Mouse (Mus musculus): ENCODE data around the gene Obsl1.

DNA sequence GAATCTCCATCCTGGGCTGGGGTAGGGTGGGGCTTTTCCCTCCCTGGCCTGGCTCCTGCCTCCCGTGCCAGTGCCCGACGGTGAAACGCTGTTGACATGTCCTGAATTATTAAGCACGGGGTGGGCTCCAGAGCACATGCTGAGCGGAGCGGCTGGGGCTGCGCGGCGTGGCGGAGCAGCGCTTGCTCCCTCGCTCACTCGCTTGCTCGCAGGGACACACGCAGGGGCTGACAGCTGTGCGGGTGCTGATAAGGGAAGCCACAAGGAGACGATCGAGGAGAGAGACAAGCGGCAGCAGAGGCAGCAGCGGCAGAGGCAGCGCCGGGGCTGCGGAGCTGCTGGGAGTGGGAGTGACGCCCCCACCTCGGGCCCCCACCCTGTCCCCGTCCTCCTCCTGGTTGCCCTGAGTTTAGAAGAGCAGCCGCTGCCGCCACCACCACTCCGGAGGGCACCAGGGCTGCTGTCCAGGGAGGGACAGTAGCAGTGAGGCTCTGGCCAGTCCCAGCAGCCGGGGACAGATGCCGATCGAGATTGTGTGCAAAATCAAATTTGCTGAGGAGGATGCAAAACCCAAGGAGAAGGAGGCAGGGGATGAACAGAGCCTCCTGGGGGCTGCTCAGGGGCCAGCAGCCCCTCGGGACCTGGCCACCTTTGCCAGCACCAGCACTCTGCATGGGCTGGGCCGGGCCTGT lies 55.8 kb downstream of the Obsl1 start, which contains the start of gene Asic4:
- TF ChIP-seq CTCF (IDR thresholded peaks at IDR 0.05; ENCODE audit: insufficient read depth, low read length), result no peak
- TF ChIP-seq POLR2A (IDR thresholded peaks at IDR 0.05; ENCODE audit: borderline replicate concordance, extremely low read depth, low read depth, low read length), result no peak
